Mouse (Mus musculus) layer of hippocampus, adult 8-10 months (tissue): ENCODE data around the gene Tmod3. TPM values are rescaled to one million over a fixed set of nuclear protein-coding genes. Genes with fewer than 3 reads are reported as not detected.
A peak's percentile ranks its signal among the peaks of the same experiment; 100 is the strongest.
"Not testable (repeated sequence)": the region's sequence is repeated elsewhere in the genome, so short reads cannot be mapped to it uniquely, and the experiment has no call there.

Experiments
- DNase-seq, 2 experiments: peaks; one replicate each; pipeline ENCODE4 v3.0.0; 2022; ENCODE audit warnings: low spot score in 2 of 2
- total RNA-seq, 4 experiments: library from RNA; stranded (reverse); gene quantifications; 2 replicates each; pipeline ENCODE4 v1.2.4; 2022

The Tmod3 gene
- total RNA-seq, 4 experiments from 2014 or later: 40.9 to 44.6 (median 42.9) TPM

GRCm38 (mm10) chr9:75498571-75498970, 60.9 kb downstream of the Tmod3 start:
- no peak for DNase-seq

GRCm38 (mm10) chr9:75495945-75496344, 63.5 kb downstream of the Tmod3 start:
- DNase-seq: no peak

GRCm38 (mm10) chr9:75494407-75495005, 65.0 kb downstream of the Tmod3 start:
- DNase-seq: peak; percentile 17 to 32

- DNase-seq: not testable (repeated sequence)
These were observed 71.2 kb downstream of the Tmod3 start for GRCm38 (mm10) chr9:75488255-75488654.

- no peak for DNase-seq
These were observed 74.2 kb downstream of the Tmod3 start for GRCm38 (mm10) chr9:75485231-75485630.

GRCm38 (mm10) chr9:75480536-75481075, 78.9 kb downstream of the Tmod3 start:
- no peak for DNase-seq

- peak; percentile 33 to 47 for DNase-seq
These were observed 80.2 kb downstream of the Tmod3 start for GRCm38 (mm10) chr9:75479106-75479725.

- DNase-seq: no peak
These were observed 82.2 kb downstream of the Tmod3 start for GRCm38 (mm10) chr9:75477212-75477611.

- DNase-seq: no peak
These were observed 91.2 kb downstream of the Tmod3 start for GRCm38 (mm10) chr9:75468297-75468696.

- DNase-seq: no peak
These were observed 91.9 kb downstream of the Tmod3 start for GRCm38 (mm10) chr9:75467581-75467980.

- DNase-seq: no peak
These were observed 92.8 kb downstream of the Tmod3 start for GRCm38 (mm10) chr9:75466641-75467040.

- no peak for DNase-seq
These were observed 93.6 kb downstream of the Tmod3 start for GRCm38 (mm10) chr9:75465856-75466255.

- peak; percentile 26 to 37 for DNase-seq
These were observed 96.3 kb downstream of the Tmod3 start for GRCm38 (mm10) chr9:75463050-75463660.

- no peak for DNase-seq
These were observed 103.8 kb downstream of the Tmod3 start for GRCm38 (mm10) chr9:75455684-75456083.

GRCm38 (mm10) chr9:75453994-75454393, 105.5 kb downstream of the Tmod3 start:
- DNase-seq: no peak

- DNase-seq: no peak
These were observed 111.4 kb downstream of the Tmod3 start for GRCm38 (mm10) chr9:75448021-75448420.

Other genes with a start within 250 kb of the Tmod3 start
- gene Bcl2l10, start 211.9 kb downstream of the Tmod3 start, total RNA-seq: under 1 TPM in 2 of 4 experiments, not detected in 2; 0.39 to 0.43 TPM
- 10 to 100 TPM; 26.9 to 33.1 (median 28.2) TPM for gene Mapk6, start 149.7 kb downstream of the Tmod3 start, total RNA-seq
- gene Leo1, start 118.1 kb downstream of the Tmod3 start, total RNA-seq: 10 to 100 TPM; 19.8 to 22.8 (median 21.1) TPM
- gene Tmod2, start 51.7 kb upstream of the Tmod3 start, total RNA-seq: 100 to 1,000 TPM; 360 to 399 (median 388) TPM
- gene Lysmd2, start 66.1 kb upstream of the Tmod3 start, total RNA-seq: 10 to 100 TPM; 52.5 to 57.1 (median 54.3) TPM
- 100 to 1,000 TPM; 246 to 315 (median 277) TPM for gene Scg3, start 124.4 kb upstream of the Tmod3 start, total RNA-seq
- 1 to 10 TPM; 1.2 to 1.6 (median 1.4) TPM for gene Bmp5, start 215.7 kb upstream of the Tmod3 start, total RNA-seq